11 mouse cellular contexts compared by ENCODE assay signal in genomic region chr3:52572514-52573485, GRCm38 (mm10).
DNase-seq lines count a peak whose midpoint lies in the region; ATAC-seq lines count a peak whose summit lies in the region.
"Had no signal": no experiment of that assay in that cellular context is flagged by ENCODE, and none has a peak within 500 bp of the region (broad histone marks: within the 10 kb centered on the region; RNA-seq: fewer than 3 reads in every experiment).

No protein-coding gene starts in this region.

- DNase-seq in spleen, adult 12 weeks (ENCODE audit: low spot score): peak; percentile 12
- no peak for DNase-seq in spleen, postnatal 4 days (ENCODE audit: low spot score in 2 of 2)
- DNase-seq in brain, adult 2 months (ENCODE audit: low read depth, low spot score): peak; percentile 26
- DNase-seq in spleen, postnatal 10 days (ENCODE audit: low spot score in 2 of 2): peak; percentile 18 to 30
- DNase-seq in thymus, postnatal 4 days: peak; percentile 63
- no peak for DNase-seq in cerebellum, adult 11 months
- DNase-seq: adrenal gland, postnatal 25 days; cerebellum, adult 11-12 months; kidney, adult 18-20 months; kidney, postnatal 36 days had no signal

- ATAC-seq in granulocyte monocyte progenitor cell, adult 5-6 weeks (replicated peaks; ENCODE audit: poor library complexity, severe bottlenecking): no peak

Comparison
In these comparisons a context has a peak if more than half of its experiments do, and no peak if none do; other contexts are left out.
1. DNase-seq: peak in spleen, adult 12 weeks (single experiment), brain, adult 2 months (single experiment), spleen, postnatal 10 days (2 of 2) and thymus, postnatal 4 days (single experiment); none in spleen, postnatal 4 days (0 of 2) and cerebellum, adult 11 months (single experiment).